Mouse (Mus musculus): ENCODE data around the gene Ctss.
"Not testable (repeated sequence)": the region's sequence is repeated elsewhere in the genome, so short reads cannot be mapped to it uniquely, and the experiment has no call there.

Gene Ctss

DNA sequence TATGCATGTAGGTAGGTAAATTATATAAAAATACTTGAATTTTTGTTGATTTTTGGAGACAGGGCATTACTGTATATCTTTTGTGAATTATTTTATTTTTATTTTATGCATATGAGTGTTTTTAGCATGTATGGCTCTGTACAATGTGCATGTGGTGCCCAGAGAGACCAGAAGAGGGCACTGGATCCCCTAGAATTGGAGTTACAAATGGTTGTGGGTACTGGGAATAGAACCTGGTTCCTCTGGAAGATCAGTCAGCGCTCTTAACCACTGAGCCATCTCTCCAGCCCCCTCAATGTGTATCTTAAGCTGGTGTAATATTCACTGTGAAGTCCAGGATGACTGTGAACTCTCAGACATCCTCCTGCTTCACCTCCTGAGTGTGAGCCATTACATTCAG, 8.3 kb downstream of the Ctss start:
- DNase-seq (ENCODE audit: low spot score) = no peak

DNA sequence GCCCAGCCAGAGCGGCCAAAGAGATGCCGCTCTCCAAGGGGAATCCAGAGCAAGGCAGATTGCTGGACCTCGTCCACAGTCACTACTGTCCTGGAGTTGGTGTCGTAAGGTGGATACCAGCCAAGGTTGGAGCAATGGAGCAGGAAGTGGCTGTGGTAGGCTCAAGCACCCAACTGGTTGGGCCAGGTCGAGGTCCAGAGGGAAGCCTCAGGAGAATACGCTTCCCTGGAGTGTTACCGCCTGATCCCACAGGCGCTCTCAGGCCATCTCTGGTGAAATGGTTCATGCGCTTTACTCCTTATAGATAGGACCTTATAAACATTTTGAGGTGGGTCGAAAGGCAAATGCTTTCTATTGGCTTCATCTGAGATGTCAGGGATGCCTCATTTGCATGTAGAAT, 12.3 kb downstream of the Ctss start:
- DNase-seq (ENCODE audit: low spot score) = no peak

DNA sequence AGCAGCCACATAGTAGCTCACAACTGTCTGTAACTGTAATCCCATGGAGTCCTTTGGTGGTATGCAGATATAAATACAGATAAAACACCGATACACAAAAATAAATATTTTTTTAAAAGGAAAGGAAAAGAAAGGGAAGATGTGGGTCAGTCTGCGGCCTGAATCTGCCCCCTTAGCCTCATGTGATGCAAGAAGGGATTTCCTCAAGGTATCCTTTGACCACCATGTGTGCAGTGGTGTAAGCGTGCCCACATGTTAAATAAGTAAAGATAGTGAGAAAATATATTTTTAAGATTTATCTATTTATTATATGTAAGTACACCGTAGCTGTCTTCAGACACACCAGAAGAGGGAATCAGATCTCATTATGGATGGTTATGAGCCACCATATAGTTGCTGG, 13.3 kb downstream of the Ctss start:
- no peak for DNase-seq (ENCODE audit: low spot score)

DNA sequence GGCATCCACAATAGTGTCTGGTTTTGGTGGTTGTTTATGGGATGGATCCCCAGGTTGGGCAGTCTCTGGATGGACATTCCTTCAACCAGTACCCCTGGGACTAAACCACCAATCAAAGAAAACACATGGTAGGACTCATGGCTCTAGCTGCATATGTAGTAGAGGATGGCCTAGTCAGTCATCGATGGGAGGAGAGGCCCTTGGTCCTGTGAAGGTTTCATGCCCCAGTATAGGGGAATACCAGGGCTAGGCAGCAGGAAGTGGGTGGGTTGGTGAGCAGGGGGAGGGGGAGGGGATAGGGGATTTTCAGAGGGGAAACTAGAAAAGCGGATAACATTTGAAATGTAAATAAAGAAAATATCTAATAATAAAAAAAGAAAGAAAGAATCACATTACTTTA, 14.6 kb downstream of the Ctss start:
- DNase-seq (ENCODE audit: low spot score) = not testable (repeated sequence)

DNA sequence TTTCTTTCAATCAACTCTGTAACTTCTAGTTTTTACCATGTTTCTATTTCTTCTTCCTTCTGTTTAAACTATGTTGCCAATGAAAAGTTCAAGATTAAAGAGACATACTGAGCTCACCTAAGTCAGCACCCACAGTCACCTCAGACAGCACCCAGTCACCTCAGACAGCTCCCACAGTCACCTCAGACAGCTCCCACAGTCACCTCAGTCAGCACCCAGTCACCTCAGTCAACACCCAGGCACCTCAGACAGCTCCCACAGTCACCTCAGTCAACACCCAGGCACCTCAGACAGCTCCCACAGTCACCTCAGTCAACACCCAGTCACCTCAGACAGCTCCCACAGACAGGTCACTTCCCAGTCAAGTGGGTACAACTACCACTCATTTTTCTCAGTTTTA, 15.6 kb downstream of the Ctss start:
- DNase-seq (ENCODE audit: low spot score) = no peak

DNA sequence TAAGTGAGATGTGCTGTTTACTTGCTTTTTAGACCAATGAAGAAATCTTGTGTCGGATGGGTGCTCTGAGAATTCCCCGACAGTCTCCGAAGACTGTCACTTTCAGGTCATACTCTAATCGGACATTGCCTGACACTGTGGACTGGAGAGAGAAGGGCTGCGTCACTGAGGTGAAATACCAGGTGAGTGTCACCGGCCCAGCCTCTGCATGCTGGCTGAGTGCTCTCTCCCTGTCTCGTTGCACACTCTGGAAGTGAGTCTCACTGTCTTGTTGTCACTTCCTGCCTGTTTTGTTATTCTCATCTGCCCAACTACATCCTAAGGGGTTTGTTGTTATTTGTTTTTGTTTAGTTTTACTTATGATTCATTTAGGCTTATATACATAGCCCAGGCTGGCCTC, 16.4 kb downstream of the Ctss start:
- DNase-seq (ENCODE audit: low spot score) = no peak

DNA sequence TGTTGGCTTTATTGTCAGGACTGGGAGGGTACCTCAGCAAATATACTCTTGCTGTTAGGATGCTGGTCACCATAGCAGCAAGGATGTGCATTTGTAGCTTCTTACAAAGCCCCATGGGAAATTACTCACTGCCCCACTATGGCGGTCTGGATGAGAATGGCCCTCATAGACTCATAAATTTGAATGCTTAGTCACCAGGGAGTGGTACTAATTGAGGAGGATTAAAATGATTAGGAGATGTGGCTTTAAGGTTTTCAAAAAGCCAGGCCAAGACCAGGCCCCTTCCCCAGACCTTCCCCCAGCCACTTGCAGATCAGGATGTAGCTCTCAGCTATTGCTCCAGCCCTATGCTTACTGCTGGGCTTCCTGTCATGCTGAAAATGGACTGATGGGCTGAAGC, 23.6 kb downstream of the Ctss start:
- no peak for DNase-seq (ENCODE audit: low spot score)

DNA sequence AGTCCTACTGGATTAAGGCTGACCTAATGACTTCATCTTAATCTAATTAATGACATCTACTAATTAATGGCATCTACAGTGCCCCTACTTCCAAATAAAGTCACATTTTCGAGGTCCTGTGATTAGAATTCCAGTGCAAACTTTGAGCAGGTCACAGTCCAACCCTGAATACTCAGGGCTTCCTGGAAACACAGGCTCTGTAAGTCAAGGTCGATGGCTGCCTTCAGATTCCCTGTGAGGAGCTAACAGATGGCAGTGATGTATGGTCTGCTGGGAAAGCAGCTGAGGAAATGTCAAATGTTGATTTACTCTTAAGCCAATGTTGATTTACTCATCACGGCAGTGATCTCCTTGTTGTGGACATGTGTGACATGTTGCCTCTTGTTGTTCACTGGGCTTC, 27.4 kb downstream of the Ctss start:
- no peak for DNase-seq (ENCODE audit: low spot score)

DNA sequence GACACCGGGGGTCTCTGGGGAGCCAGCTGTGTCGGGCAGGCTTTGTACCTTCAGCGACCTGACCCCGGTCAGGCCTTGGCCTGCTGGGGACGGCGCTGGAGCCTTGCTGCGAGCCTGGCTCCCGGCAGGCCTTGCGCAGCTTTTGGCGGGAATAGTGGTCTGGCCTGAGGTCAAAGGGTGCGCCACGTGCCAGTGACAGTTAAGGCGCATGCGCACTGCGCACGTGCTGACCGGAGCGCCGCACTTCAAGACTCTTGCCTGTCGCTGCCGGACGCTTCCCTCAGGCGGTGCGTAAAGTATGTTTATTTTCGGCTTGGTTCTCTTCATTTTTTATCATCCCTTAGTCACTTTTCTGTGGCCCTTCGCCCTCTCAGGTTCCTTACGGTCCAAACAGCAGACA, 32.9 kb downstream of the Ctss start, which contains the start of gene Hormad1:
Hormad1 (plus strand) TSS at position 241 of the 400 bp plus-strand sequence.
- DNase-seq (ENCODE audit: low spot score) = no peak

DNA sequence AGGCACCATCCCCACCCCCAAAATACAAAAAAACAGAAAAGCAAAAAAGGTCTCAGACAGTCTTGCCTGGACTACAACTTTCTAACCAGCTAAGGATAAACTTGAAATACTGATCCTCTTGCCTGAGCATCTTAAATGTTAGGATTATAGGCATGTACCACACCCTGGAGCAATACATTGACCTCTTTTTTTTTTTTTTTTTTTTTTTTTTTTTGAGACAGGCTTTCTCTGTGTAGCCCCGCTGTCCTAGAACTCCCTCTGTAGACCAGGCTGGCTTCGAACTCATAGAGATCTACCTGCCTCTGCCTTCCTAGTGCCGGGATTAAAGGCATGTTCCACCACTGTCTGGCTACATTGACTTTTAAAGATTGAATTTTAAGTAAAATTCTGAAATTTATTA, 34.2 kb downstream of the Ctss start:
- no peak for DNase-seq (ENCODE audit: low spot score)

DNA sequence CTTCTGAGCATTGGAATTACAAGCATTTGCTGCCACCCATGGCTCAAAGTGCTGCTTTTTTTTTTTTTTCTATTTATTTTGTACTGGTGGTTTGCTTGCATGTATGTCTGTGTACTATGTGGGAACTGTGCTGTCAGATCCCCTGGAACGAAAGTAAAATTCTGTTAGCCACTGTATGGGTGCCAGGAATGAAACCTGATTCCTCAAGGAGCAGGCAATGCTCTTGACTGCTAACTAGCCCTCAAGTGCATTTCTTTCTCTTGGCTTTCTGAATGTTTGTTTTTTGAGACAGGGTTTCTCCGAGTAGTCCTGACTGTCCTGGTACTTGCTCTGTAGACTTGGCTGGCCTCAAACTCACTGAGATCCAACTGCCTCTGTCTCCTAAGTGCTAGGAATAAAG, 35.2 kb downstream of the Ctss start:
- DNase-seq (ENCODE audit: low spot score) = no peak

DNA sequence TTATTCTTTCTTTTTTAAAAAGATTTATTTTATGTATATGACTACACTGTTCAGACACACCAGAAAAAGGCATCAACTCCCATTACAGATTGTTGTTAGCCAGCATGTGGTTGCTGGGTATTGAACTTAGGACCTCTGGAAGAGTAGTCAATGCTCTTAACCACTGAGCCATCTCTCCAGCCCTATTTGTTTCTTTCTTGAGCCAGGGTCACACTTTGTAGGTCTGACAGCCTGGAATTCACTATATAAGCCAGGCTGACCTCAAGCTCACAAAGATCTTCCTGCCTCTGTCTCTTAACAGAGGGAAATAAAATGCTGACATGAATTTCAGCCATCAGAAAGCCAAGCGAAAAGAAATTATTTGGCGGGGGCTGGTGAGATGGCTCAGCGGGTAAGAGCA, 43.0 kb downstream of the Ctss start:
- no peak for DNase-seq (ENCODE audit: low spot score)

DNA sequence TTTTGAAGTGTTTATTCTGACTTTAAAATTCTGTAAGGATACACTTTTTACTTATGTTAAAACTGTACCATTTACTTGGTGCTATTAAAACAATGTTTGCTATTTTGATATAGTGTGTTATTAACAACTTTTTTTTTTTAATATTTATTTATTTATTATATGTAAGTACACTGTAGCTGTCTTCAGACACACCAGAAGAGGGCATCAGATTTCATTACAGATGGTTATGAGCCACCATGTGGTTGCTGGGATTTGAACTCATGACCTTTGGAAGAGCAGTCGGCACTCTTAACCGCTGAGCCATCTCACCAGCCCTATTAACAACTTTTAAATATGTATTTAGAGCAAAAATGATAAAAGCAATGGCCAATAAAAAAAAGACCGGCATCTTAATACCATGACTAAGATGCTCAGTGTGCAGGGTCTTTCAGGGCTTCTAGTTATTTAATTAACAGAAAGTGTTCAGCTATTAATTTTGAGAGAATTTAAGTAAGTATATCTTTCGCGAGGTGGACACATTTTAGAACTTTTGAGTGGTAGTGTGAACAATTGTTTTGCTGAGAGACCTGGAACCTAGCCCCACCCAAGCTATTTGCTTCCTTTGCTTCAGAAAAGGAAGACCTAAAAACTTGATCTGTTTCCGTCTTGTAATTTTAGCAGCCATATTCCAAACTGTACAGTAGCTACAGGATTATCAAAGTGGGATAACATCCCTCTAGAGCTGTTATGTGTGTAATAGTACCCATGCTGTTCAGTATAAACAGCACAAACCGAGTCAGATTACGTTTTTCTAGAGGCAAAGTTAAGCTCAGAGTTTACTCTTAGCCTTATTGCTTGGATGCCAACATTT, 61.4 kb downstream of the Ctss start:
- DNase-seq (ENCODE audit: low spot score) = no peak

DNA sequence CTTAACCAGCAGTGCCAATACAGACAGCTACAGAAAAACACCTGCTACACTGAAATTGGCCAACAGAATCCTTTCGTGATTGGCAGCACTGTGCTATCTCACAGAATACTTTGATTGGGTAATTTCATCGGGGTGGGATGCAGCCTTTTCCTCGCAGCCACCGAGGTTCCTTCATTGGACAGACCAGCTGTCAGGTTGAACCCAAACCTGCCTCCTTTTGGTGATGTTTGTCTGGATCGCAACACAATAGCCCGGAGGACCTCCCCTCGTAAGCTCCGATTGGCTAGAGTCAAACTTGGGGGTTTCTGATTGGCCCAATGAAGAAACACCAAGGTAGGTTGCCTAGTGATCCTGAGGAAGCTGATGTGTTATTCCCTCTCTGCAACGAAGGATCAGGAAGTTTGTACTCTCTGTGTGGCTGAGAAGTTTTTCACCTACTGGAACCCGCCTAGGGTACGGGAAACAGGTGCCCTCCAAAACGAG, 62.1 kb downstream of the Ctss start, which contains the start of gene Golph3l:
Golph3l (plus strand) TSS at position 331 of the 483 bp plus-strand sequence.
- DNase-seq (ENCODE audit: low spot score) = peak; percentile 85

DNA sequence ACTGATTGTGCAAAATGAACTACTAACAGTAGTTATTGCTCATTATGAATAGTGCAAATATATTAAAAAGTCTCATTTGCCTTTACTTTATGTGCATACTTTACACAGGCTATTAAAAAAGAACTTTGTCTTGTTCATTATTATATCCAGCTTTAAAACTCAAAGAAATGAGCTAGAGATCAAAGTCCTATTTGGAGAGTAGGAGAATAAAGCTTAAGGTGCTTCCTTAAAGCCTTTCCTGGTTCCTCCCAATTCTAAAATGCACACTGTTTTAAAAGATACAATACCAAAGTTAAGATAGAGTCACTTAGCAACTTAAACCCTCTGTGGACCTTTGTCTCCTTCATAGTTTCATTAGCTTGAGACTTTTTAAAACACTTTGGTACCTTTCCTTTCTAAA, 72.1 kb downstream of the Ctss start:
- no peak for DNase-seq (ENCODE audit: low spot score)

DNA sequence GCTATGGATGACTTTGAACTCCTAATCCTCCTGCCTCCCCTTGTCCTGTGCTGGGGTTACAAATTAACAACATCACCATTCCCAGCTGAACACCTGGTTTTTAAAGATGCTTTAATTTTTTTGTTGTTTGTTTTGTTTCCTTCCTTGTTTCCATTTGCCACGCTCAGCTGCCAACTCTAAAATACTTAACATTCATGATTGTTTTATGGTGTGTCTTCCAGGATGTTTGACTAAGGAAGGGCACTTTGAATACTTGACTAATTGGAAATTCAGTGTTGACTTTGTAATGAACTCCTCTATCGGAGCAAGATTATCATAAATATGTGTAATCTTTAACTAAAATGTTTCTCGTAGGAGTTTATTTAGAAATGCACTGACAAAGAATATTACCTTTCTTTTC, 74.7 kb downstream of the Ctss start:
- DNase-seq (ENCODE audit: low spot score) = no peak
